Mouse (Mus musculus) left cerebral cortex, adult 2 months (tissue): ENCODE data around the gene Ecm1. TPM values are rescaled to one million over a fixed set of nuclear protein-coding genes. Genes with fewer than 3 reads are reported as not detected.
A peak's percentile ranks its signal among the peaks of the same experiment; 100 is the strongest.

Experiments
- DNase-seq, 2 experiments: peaks; one replicate each; pipeline ENCODE4 v3.0.0; 2021 to 2022; ENCODE audit warnings: low spot score in 2 of 2, mixed read lengths in 1 of 2; ENCODE audit errors: extremely low spot score in 1 of 2
- H3K27ac ChIP-seq: fragments of 200-600 bp; 2 replicates; pipeline ENCODE4 v1.8.1; 2022
- H3K4me3 ChIP-seq: fragments of 200-600 bp; 2 replicates; pipeline ENCODE4 v1.8.1; 2022
- CTCF ChIP-seq: fragments of 200-600 bp; IDR thresholded peaks from 2 replicates; pipeline ENCODE4 v1.8.1; 2022; ENCODE audit warnings: antibody characterized with exemption, mild to moderate bottlenecking, moderate library complexity
- intact Hi-C: fragments of 180-260 bp; cut with DNase I; formaldehyde crosslinking; loops from one replicate; pipeline ENCODE4 v1.15.1; 2025
- total RNA-seq, 2 experiments: library from RNA; stranded (reverse); gene quantifications; 2 replicates each; pipeline ENCODE4 v1.2.3; 2021

The Ecm1 gene
- total RNA-seq, 2 experiments from 2014 or later, result 9.2 to 11.3 TPM

GRCm38 (mm10) chr3:95725863-95726262 is 13.5 kb downstream of the Ecm1 start:
- H3K4me3 ChIP-seq, result no peak overlapping the region
- DNase-seq, result no peak
- intact Hi-C loops, result no loop called here
- no peak for TF ChIP-seq CTCF
- no peak overlapping the region for H3K27ac ChIP-seq

GRCm38 (mm10) chr3:95722386-95722785 is 17.0 kb downstream of the Ecm1 start:
- no peak overlapping the region for H3K27ac ChIP-seq
- TF ChIP-seq CTCF, result no peak
- intact Hi-C loops, result no loop called here
- no peak overlapping the region for H3K4me3 ChIP-seq
- DNase-seq, result no peak

GRCm38 (mm10) chr3:95718153-95718552 is 21.2 kb downstream of the Ecm1 start:
- no peak overlapping the region for H3K4me3 ChIP-seq
- intact Hi-C loops, result no loop called here
- TF ChIP-seq CTCF, result no peak
- DNase-seq, result no peak
- no peak overlapping the region for H3K27ac ChIP-seq

- TF ChIP-seq CTCF, result no peak
- Histone ChIP-seq H3K4me3 (no peak overlapping the region), H3K27ac (no peak overlapping the region)
- no peak for DNase-seq
- intact Hi-C loops, result no loop called here
Measured at GRCm38 (mm10) chr3:95716075-95716474, 23.3 kb downstream of the Ecm1 start.

GRCm38 (mm10) chr3:95709967-95710366 is 29.4 kb downstream of the Ecm1 start:
- TF ChIP-seq CTCF, result no peak
- no peak overlapping the region for H3K4me3 ChIP-seq
- H3K27ac ChIP-seq, result no peak overlapping the region
- intact Hi-C loops, result no loop called here
- DNase-seq, result no peak

- DNase-seq, result no peak
- Histone ChIP-seq H3K4me3 (no peak overlapping the region), H3K27ac (no peak overlapping the region)
- intact Hi-C loops, result no loop called here
- no peak for TF ChIP-seq CTCF
Measured at GRCm38 (mm10) chr3:95709044-95709443, 30.3 kb downstream of the Ecm1 start.

GRCm38 (mm10) chr3:95707497-95707896 is 31.9 kb downstream of the Ecm1 start:
- DNase-seq, result no peak
- no peak for TF ChIP-seq CTCF
- intact Hi-C loops, result no loop called here
- Histone ChIP-seq H3K27ac (no peak overlapping the region), H3K4me3 (no peak overlapping the region)

- H3K27ac ChIP-seq, result no peak overlapping the region
- intact Hi-C loops, result no loop called here
- no peak overlapping the region for H3K4me3 ChIP-seq
- no peak for DNase-seq
- no peak for TF ChIP-seq CTCF
Measured at GRCm38 (mm10) chr3:95706273-95706672, 33.1 kb downstream of the Ecm1 start.

- intact Hi-C loops, result no loop called here
- H3K4me3 ChIP-seq, result no peak overlapping the region
- no peak for DNase-seq
- no peak for TF ChIP-seq CTCF
- no peak overlapping the region for H3K27ac ChIP-seq
Measured at GRCm38 (mm10) chr3:95704612-95705011, 34.8 kb downstream of the Ecm1 start.

GRCm38 (mm10) chr3:95703276-95703675 is 36.1 kb downstream of the Ecm1 start:
- no peak for DNase-seq
- TF ChIP-seq CTCF, result no peak
- no peak overlapping the region for H3K4me3 ChIP-seq
- intact Hi-C loops, result no loop called here
- no peak overlapping the region for H3K27ac ChIP-seq

- DNase-seq, result peak; percentile 28 to 40
- H3K27ac ChIP-seq, result peak overlapping the region; percentile 50; the same call in 1 of the 2 replicates
- TF ChIP-seq CTCF, result peak; percentile 19
- H3K4me3 ChIP-seq, result peak overlapping the region; percentile 33
- intact Hi-C loops, result no loop called here
Measured at GRCm38 (mm10) chr3:95701877-95702540, 37.4 kb downstream of the Ecm1 start.

- TF ChIP-seq CTCF, result no peak
- no peak overlapping the region for H3K4me3 ChIP-seq
- intact Hi-C loops, result no loop called here
- peak overlapping the region; percentile 50; the same call in 1 of the 2 replicates for H3K27ac ChIP-seq
- no peak for DNase-seq
Measured at GRCm38 (mm10) chr3:95701085-95701484, 38.3 kb downstream of the Ecm1 start.

- intact Hi-C loops, result no loop called here
- Histone ChIP-seq H3K4me3 (no peak overlapping the region), H3K27ac (no peak overlapping the region; the same call in 1 of the 2 replicates)
- no peak for TF ChIP-seq CTCF
- no peak for DNase-seq
Measured at GRCm38 (mm10) chr3:95700233-95700681, 39.1 kb downstream of the Ecm1 start.
